Mouse (Mus musculus) CH12.LX (cell line): ENCODE data around the gene Ndufa12. TPM values are rescaled to one million over a fixed set of nuclear protein-coding genes. Genes with fewer than 3 reads are reported as not detected.

Experiments
- DNase-seq: peaks from one replicate; pipeline ENCODE4 v3.0.0-alpha.2; 2013; ENCODE audit errors: extremely low read depth
- H3K27ac ChIP-seq: 2 replicates; pipeline ENCODE4 v1.5.1; 2012; ENCODE audit warnings: low read depth, mild to moderate bottlenecking, control low read depth, moderate library complexity; ENCODE audit not compliant: insufficient read depth
- H3K27me3 ChIP-seq: replicated peaks from 2 replicates; pipeline ENCODE3; 2012; ENCODE audit warnings: inconsistent platforms
- H3K36me3 ChIP-seq, 2 experiments: replicated peaks in 1 of 2; 2 replicates each; pipeline versions ENCODE3 to v1.6.1; 2012; ENCODE audit warnings: inconsistent platforms in 1 of 2, low read length in 1 of 2, mild to moderate bottlenecking in 1 of 2, mixed read lengths in 1 of 2, moderate library complexity in 1 of 2; ENCODE audit not compliant: control insufficient read depth in 1 of 2, insufficient read depth in 1 of 2
- H3K4me1 ChIP-seq, 2 experiments: 2 replicates each; pipeline ENCODE4 v1.6.1; 2012; ENCODE audit warnings: inconsistent platforms in 1 of 2, moderate library complexity in 1 of 2; ENCODE audit not compliant: insufficient read depth in 2 of 2, control insufficient read depth in 1 of 2
- H3K4me2 ChIP-seq: 2 replicates; pipeline ENCODE4 v1.6.1; 2012; ENCODE audit warnings: low read depth, mild to moderate bottlenecking, control low read depth; ENCODE audit not compliant: poor library complexity, insufficient read depth, severe bottlenecking
- H3K4me3 ChIP-seq, 3 experiments: fragments of 150-350 bp in 1 of 3; sonication (generic) in 1 of 3; replicated peaks in 1 of 3; 2 replicates each; pipeline versions ENCODE3 to v1.5.1; 2011 to 2012; ENCODE audit warnings: low read depth in 2 of 3, low read length in 2 of 3, mild to moderate bottlenecking in 2 of 3, moderate library complexity in 2 of 3, control low read depth in 1 of 3, improper control_type of control experiment in 1 of 3, inconsistent platforms in 1 of 3, mixed read lengths in 1 of 3; ENCODE audit not compliant: poor library complexity in 1 of 3
- H3K79me2 ChIP-seq: replicated peaks from 2 replicates; pipeline ENCODE4 v1.6.1; 2012; ENCODE audit warnings: mild to moderate bottlenecking, moderate library complexity; ENCODE audit not compliant: control insufficient read depth, poor library complexity, insufficient read depth, severe bottlenecking; ENCODE audit errors: extremely low read depth
- H3K9ac ChIP-seq: 2 replicates; pipeline ENCODE4 v1.6.1; 2012; ENCODE audit warnings: low read depth, mild to moderate bottlenecking, control low read depth, moderate library complexity; ENCODE audit not compliant: insufficient read depth
- H3K9me3 ChIP-seq: replicated peaks from 2 replicates; pipeline ENCODE3; 2012; ENCODE audit warnings: low read length, inconsistent platforms, mixed read lengths
- BHLHE40 ChIP-seq: IDR thresholded peaks from 2 replicates; pipeline ENCODE4 v1.6.1; 2011; ENCODE audit warnings: mild to moderate bottlenecking, low read depth, low read length, improper control_type of control experiment
- CHD1 ChIP-seq: IDR thresholded peaks from 2 replicates; pipeline ENCODE4 v1.6.1; 2012; ENCODE audit warnings: low read depth, low read length, improper control_type of control experiment, inconsistent platforms
- CHD2 ChIP-seq: IDR thresholded peaks from 2 replicates; pipeline ENCODE4 v1.6.1; 2011; ENCODE audit warnings: low read length, improper control_type of control experiment
- CTCF ChIP-seq, 2 experiments: IDR thresholded peaks in 1 of 2; conservative IDR thresholded peaks in 1 of 2; 2 replicates each; pipeline ENCODE4 v1.5.1; 2011 to 2012; ENCODE audit warnings: low read depth in 2 of 2, low read length in 2 of 2, improper control_type of control experiment in 1 of 2, inconsistent platforms in 1 of 2, mild to moderate bottlenecking in 1 of 2, moderate library complexity in 1 of 2
- E2F4 ChIP-seq: IDR thresholded peaks from 2 replicates; pipeline ENCODE4 v1.6.1; 2011; ENCODE audit warnings: low read depth, low read length, improper control_type of control experiment; ENCODE audit not compliant: insufficient replicate concordance
- ELF1 ChIP-seq: IDR thresholded peaks from 2 replicates; pipeline ENCODE4 v1.6.1; 2014; ENCODE audit warnings: low read depth, mild to moderate bottlenecking, inconsistent platforms, low read length, improper control_type of control experiment
- EP300 ChIP-seq: IDR thresholded peaks from 2 replicates; pipeline ENCODE4 v1.6.1; 2011; ENCODE audit warnings: low read length, improper control_type of control experiment
- ETS1 ChIP-seq: conservative IDR thresholded peaks from 2 replicates; pipeline ENCODE4 v1.6.1; 2012; ENCODE audit warnings: low read depth, mild to moderate bottlenecking, inconsistent platforms, low read length, improper control_type of control experiment, moderate library complexity
- GABPA ChIP-seq: IDR thresholded peaks from 2 replicates; pipeline ENCODE4 v1.6.1; 2012; ENCODE audit warnings: low read depth, low read length, improper control_type of control experiment, inconsistent platforms; ENCODE audit not compliant: insufficient replicate concordance
- IRF4 ChIP-seq: IDR thresholded peaks from 2 replicates; pipeline ENCODE4 v1.6.1; 2014; ENCODE audit warnings: low read depth, mild to moderate bottlenecking, inconsistent platforms, low read length, improper control_type of control experiment
- JUN ChIP-seq: IDR thresholded peaks from 2 replicates; pipeline ENCODE4 v1.6.1; 2011; ENCODE audit warnings: low read depth, mild to moderate bottlenecking, low read length, improper control_type of control experiment, moderate library complexity; ENCODE audit not compliant: insufficient read depth
- JUND ChIP-seq: conservative IDR thresholded peaks from 2 replicates; pipeline ENCODE4 v1.6.1; 2011; ENCODE audit warnings: low read depth, low read length, improper control_type of control experiment
- KAT2A ChIP-seq: IDR thresholded peaks from 2 replicates; pipeline ENCODE4 v1.6.1; 2012; ENCODE audit warnings: low read length, improper control_type of control experiment, inconsistent platforms; ENCODE audit not compliant: insufficient replicate concordance
- MAFK ChIP-seq: IDR thresholded peaks from 2 replicates; pipeline ENCODE4 v1.6.1; 2011; ENCODE audit warnings: low read length, improper control_type of control experiment; ENCODE audit not compliant: insufficient replicate concordance
- MAX ChIP-seq: IDR thresholded peaks from 2 replicates; pipeline ENCODE4 v1.6.1; 2011; ENCODE audit warnings: low read length, improper control_type of control experiment
- MAZ ChIP-seq: IDR thresholded peaks from 2 replicates; pipeline ENCODE4 v1.6.1; 2012; ENCODE audit warnings: low read depth, mild to moderate bottlenecking, inconsistent platforms, low read length, improper control_type of control experiment, moderate library complexity
- MEF2A ChIP-seq: IDR thresholded peaks from 2 replicates; pipeline ENCODE4 v1.6.1; 2014; ENCODE audit warnings: low read depth, mild to moderate bottlenecking, inconsistent platforms, low read length, improper control_type of control experiment, borderline replicate concordance
- MXI1 ChIP-seq: IDR thresholded peaks from 2 replicates; pipeline ENCODE4 v1.6.1; 2011; ENCODE audit warnings: mild to moderate bottlenecking, low read depth, low read length, improper control_type of control experiment
- MYC ChIP-seq: IDR thresholded peaks from 2 replicates; pipeline ENCODE4 v1.6.1; 2011; ENCODE audit warnings: low read depth, mild to moderate bottlenecking, improper control_type of control experiment, low read length
- NELFE ChIP-seq: IDR thresholded peaks from 2 replicates; pipeline ENCODE4 v1.6.1; 2011; ENCODE audit warnings: low read depth, low read length, improper control_type of control experiment
- NRF1 ChIP-seq: IDR thresholded peaks from 2 replicates; pipeline ENCODE4 v1.6.1; 2014; ENCODE audit warnings: low read depth, mild to moderate bottlenecking, inconsistent platforms, low read length, improper control_type of control experiment, moderate library complexity
- PAX5 ChIP-seq: IDR thresholded peaks from 2 replicates; pipeline ENCODE4 v1.6.1; 2012; ENCODE audit warnings: low read length, inconsistent platforms, mixed read lengths
- POLR2A ChIP-seq: IDR thresholded peaks from 2 replicates; pipeline ENCODE4 v1.6.1; 2011; ENCODE audit warnings: low read depth, mild to moderate bottlenecking, improper control_type of control experiment, low read length
- POLR2AphosphoS2 ChIP-seq: IDR thresholded peaks from 2 replicates; pipeline ENCODE4 v1.6.1; 2011; ENCODE audit warnings: low read depth, low read length, improper control_type of control experiment
- RAD21 ChIP-seq: IDR thresholded peaks from 2 replicates; pipeline ENCODE4 v1.6.1; 2011; ENCODE audit warnings: low read depth, mild to moderate bottlenecking, low read length, improper control_type of control experiment, moderate library complexity
- RCOR1 ChIP-seq: conservative IDR thresholded peaks from 2 replicates; pipeline ENCODE4 v1.6.1; 2012; ENCODE audit warnings: low read depth, mild to moderate bottlenecking, inconsistent platforms, low read length, improper control_type of control experiment
- SIN3A ChIP-seq: IDR thresholded peaks from 2 replicates; pipeline ENCODE4 v1.6.1; 2012; ENCODE audit warnings: low read length, improper control_type of control experiment, inconsistent platforms
- SMC3 ChIP-seq: IDR thresholded peaks from 2 replicates; pipeline ENCODE4 v1.6.1; 2011; ENCODE audit warnings: low read depth, low read length, improper control_type of control experiment
- TBP ChIP-seq: conservative IDR thresholded peaks from 2 replicates; pipeline ENCODE4 v1.6.1; 2011; ENCODE audit warnings: low read depth, low read length, improper control_type of control experiment
- TCF12 ChIP-seq: IDR thresholded peaks from 2 replicates; pipeline ENCODE4 v1.6.1; 2014; ENCODE audit warnings: low read depth, mild to moderate bottlenecking, inconsistent platforms, low read length, improper control_type of control experiment
- UBTF ChIP-seq: IDR thresholded peaks from 2 replicates; pipeline ENCODE4 v1.6.1; 2012; ENCODE audit warnings: low read depth, mild to moderate bottlenecking, inconsistent platforms, low read length, improper control_type of control experiment, moderate library complexity
- USF1 ChIP-seq: IDR thresholded peaks from 2 replicates; pipeline ENCODE4 v1.6.1; 2014; ENCODE audit warnings: low read depth, mild to moderate bottlenecking, inconsistent platforms, low read length, improper control_type of control experiment
- USF2 ChIP-seq: conservative IDR thresholded peaks from 2 replicates; pipeline ENCODE4 v1.6.1; 2011; ENCODE audit warnings: low read depth, low read length, improper control_type of control experiment
- ZC3H11A ChIP-seq: IDR thresholded peaks from 2 replicates; pipeline ENCODE4 v1.6.1; 2012; ENCODE audit warnings: low read depth, mild to moderate bottlenecking, inconsistent platforms, low read length, improper control_type of control experiment
- ZKSCAN1 ChIP-seq: IDR thresholded peaks from 2 replicates; pipeline ENCODE4 v1.6.1; 2012; ENCODE audit warnings: low read depth, inconsistent platforms, low read length, improper control_type of control experiment, borderline replicate concordance
- ZMIZ1 ChIP-seq: IDR thresholded peaks from 2 replicates; pipeline ENCODE4 v1.6.1; 2012; ENCODE audit warnings: low read depth, mild to moderate bottlenecking, inconsistent platforms, low read length, improper control_type of control experiment
- ZNF384 ChIP-seq: IDR thresholded peaks from 2 replicates; pipeline ENCODE4 v1.6.1; 2012; ENCODE audit warnings: low read depth, low read length, improper control_type of control experiment, inconsistent platforms
- dilution Hi-C: fragments of 300-500 bp; cut with MboI; formaldehyde crosslinking; loops from 2 replicates; pipeline ENCODE4 v1.14.3; 2020; ENCODE audit warnings: low sequenced_read_pairs; ENCODE audit not compliant: extremely low pct_unique_long_range_greater_than_20kb, extremely low pct_ligation_motif_present
- in situ Hi-C: fragments of 300-500 bp; cut with MboI; formaldehyde crosslinking; loops from 3 replicates; pipeline ENCODE4 v1.14.3; 2019; ENCODE audit warnings: low sequenced_read_pairs, low pct_ligation_motif_present, low pct_unique_long_range_greater_than_20kb, mixed read lengths
- polyA plus RNA-seq: library from polyadenylated mRNA; unstranded; fragments of >175 nt; gene quantifications from 2 replicates; pipeline ENCODE4 v1.2.1, GENCODE M21; 2012; ENCODE audit warnings: low read depth; ENCODE audit not compliant: insufficient read length
- total RNA-seq, 2 experiments: library from RNA; depleted of rRNA; stranded (reverse); fragments of 300-350 nt in 1 of 2; fragments of >200 nt in 1 of 2; gene quantifications; 2 replicates each; pipeline ENCODE4 v1.2.3; 2012 to 2014

Gene Ndufa12
- total RNA-seq (2012; rRNA removed) (340 and 390 TPM in 2 replicates), total RNA-seq (2014; rRNA removed) (344 and 367 TPM in 2 replicates), polyA plus RNA-seq (215 and 231 TPM in 2 replicates)

DNA sequence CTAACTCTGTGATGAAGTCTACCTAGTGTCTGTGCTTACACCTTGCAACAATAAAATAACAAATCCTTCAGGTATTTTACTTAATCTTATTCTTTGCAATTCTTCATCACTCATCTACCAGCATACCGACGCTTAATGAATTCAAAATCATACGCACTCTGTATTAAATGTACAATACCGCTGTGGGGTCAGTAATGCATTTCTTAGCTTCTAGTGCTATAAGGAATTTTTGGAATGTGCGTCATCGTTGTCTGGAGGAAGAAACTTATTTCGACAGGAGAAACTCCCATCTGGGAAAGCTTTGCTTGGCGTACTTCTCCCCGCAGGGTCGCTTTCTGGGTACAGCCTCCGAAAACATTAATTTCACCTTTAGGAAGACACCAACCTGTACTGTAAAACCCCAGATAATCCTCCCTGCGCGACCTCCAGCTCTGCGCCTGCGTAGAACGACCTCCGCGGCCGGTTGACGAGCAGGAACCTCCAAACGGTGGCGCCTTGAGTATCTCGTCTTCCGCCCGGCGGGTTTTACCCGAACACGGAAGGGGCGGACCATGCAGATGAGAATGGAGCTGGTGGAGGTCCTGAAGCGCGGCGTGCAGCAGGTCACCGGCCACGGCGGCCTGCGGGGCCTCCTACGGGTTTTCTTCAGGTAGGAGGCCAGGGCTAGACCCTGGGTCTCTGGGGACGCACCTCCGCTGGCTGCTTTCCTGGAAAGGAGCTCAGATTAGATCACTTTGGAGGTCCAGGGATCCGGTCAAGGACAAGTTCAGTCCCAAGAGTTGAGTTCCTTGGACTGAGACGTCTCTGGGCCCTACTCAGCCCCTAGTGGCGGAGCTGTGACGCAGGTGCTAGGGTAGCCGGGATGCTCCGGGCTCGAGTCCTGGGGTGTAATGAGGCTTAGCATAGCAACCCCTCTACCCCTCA lies at the start of gene Ndufa12:
Ndufa12 (plus strand) TSS at position 239 of the 924 bp plus-strand sequence.
- Histone ChIP-seq H3K36me3 (peaks cover 22 to 53% of the 10 kb centered on the region in 2 experiments), H3K79me2 (peaks cover 29% of the 10 kb centered on the region), H3K4me2 (peak within 1 kb of the TSS; percentile 88), H3K4me1 (peaks cover 5 to 31% of the 10 kb centered on the region in 2 experiments; a peak in 3 of 4 replicates), H3K27me3 (no peaks in the 10 kb centered on the region), H3K9me3 (no peaks in the 10 kb centered on the region), H3K4me3 (peak within 1 kb of the TSS; percentile 78 to 93 (median 85)), H3K27ac (no peak within 1 kb of the TSS), H3K9ac (peak within 1 kb of the TSS; percentile 81)
- peak; percentile 95 for DNase-seq
- dilution Hi-C loops (no loop called here), in situ Hi-C loops (no loop called here)
- TF ChIP-seq SIN3A (peak; percentile 97), EP300 (no peak), USF2 (no peak), KAT2A (peak; percentile 88; the same call in 1 of the 2 replicates), CHD2 (no peak), MAX (peak; percentile 70; the same call in 1 of the 2 replicates), ZC3H11A (no peak), RAD21 (peak; percentile 19; the same call in 1 of the 2 replicates), CHD1 (no peak), TCF12 (peak; percentile 93), ZNF384 (no peak), JUN (no peak), ELF1 (peak; percentile 91), SMC3 (peak; percentile 30), GABPA (no peak; the same call in 1 of the 2 replicates), MYC (peak; percentile 45; the same call in 1 of the 2 replicates), MAFK (no peak), BHLHE40 (0 out of 2 replicates have a peak, but pooled peaks have one; percentile 8), NRF1 (peak; percentile 93), UBTF (peak; percentile 26; the same call in 1 of the 2 replicates), ZMIZ1 (peak; percentile 77; the same call in 1 of the 2 replicates), E2F4 (no peak), RCOR1 (0 out of 2 replicates have a peak, but pooled peaks have one; percentile 18), POLR2A (peak; percentile 92), NELFE (peak; percentile 80), ETS1 (no peak), IRF4 (peak; percentile 30; the same call in 1 of the 2 replicates), TBP (peak; percentile 78; the same call in 1 of the 2 replicates), POLR2AphosphoS2 (peak; percentile 77; the same call in 1 of the 2 replicates), CTCF (conservative IDR thresholded peaks at IDR 0.05 in 1 of 2, IDR thresholded peaks at IDR 0.05 in 1 of 2; ENCODE audit: low read depth in 2 of 2, low read length in 2 of 2) (peak; percentile 28 to 63; a peak in 3 of 4 replicates), PAX5 (no peak), USF1 (no peak), JUND (no peak), MAZ (no peak), MEF2A (peak; percentile 63), MXI1 (peak; percentile 95), ZKSCAN1 (no peak)
